Mouse (Mus musculus) MEL (cell line): ENCODE data around the gene Nt5c2. TPM values are rescaled to one million over a fixed set of nuclear protein-coding genes. Genes with fewer than 3 reads are reported as not detected.

Experiments used
- DNase-seq: peaks from one replicate; pipeline ENCODE4 v3.0.0; 2011; ENCODE audit warnings: low read depth, low spot score
- H3K27ac ChIP-seq: 2 replicates; pipeline ENCODE4 v1.5.1; 2012; ENCODE audit warnings: low read depth, mild to moderate bottlenecking, control low read depth, low read length, moderate library complexity; ENCODE audit not compliant: control insufficient read depth
- H3K27me3 ChIP-seq, 2 experiments: fragments of 150-350 bp in 1 of 2; sonication (generic) in 1 of 2; 2 replicates each; pipeline ENCODE4 v1.6.1; 2012; ENCODE audit warnings: low read length in 2 of 2, mild to moderate bottlenecking in 2 of 2, improper control_type of control experiment in 1 of 2, moderate library complexity in 1 of 2; ENCODE audit not compliant: insufficient read depth in 2 of 2, control insufficient read depth in 1 of 2
- H3K36me3 ChIP-seq, 2 experiments: 2 replicates each; pipeline ENCODE4 v1.6.1; 2012 to 2014; ENCODE audit warnings: low read length in 2 of 2, improper control_type of control experiment in 1 of 2, inconsistent platforms in 1 of 2, mild to moderate bottlenecking in 1 of 2; ENCODE audit not compliant: insufficient read depth in 2 of 2, control insufficient read depth in 1 of 2
- H3K4me1 ChIP-seq, 2 experiments: fragments of 150-350 bp in 1 of 2; sonication (generic) in 1 of 2; 2 replicates each; pipeline ENCODE4 v1.6.1; 2012; ENCODE audit warnings: low read length in 2 of 2, improper control_type of control experiment in 1 of 2, mild to moderate bottlenecking in 1 of 2; ENCODE audit not compliant: insufficient read depth in 2 of 2, control insufficient read depth in 1 of 2
- H3K4me3 ChIP-seq, 2 experiments: fragments of 150-350 bp in 1 of 2; sonication (generic) in 1 of 2; 2 replicates each; pipeline ENCODE4 v1.5.1; 2012; ENCODE audit warnings: low read depth in 2 of 2, low read length in 2 of 2, mild to moderate bottlenecking in 2 of 2, moderate library complexity in 2 of 2, control low read depth in 1 of 2, improper control_type of control experiment in 1 of 2; ENCODE audit not compliant: control insufficient read depth in 1 of 2, insufficient read depth in 1 of 2
- H3K79me2 ChIP-seq: 2 replicates; pipeline ENCODE4 v1.6.1; 2012; ENCODE audit warnings: mild to moderate bottlenecking, low read length, moderate library complexity; ENCODE audit not compliant: control insufficient read depth, poor library complexity, insufficient read depth
- H3K9ac ChIP-seq: 2 replicates; pipeline ENCODE4 v1.6.1; 2012; ENCODE audit warnings: low read depth, mild to moderate bottlenecking, control low read depth, low read length, moderate library complexity; ENCODE audit not compliant: control insufficient read depth, poor library complexity, severe bottlenecking
- H3K9me3 ChIP-seq: fragments of 150-350 bp; sonication (generic); replicated peaks from 2 replicates; pipeline ENCODE4 v1.6.1; 2012; ENCODE audit warnings: mild to moderate bottlenecking, low read length, improper control_type of control experiment, moderate library complexity; ENCODE audit not compliant: insufficient read depth
- BHLHE40 ChIP-seq: IDR thresholded peaks from 2 replicates; pipeline ENCODE4 v1.6.1; 2012; ENCODE audit warnings: low read depth, mild to moderate bottlenecking, inconsistent platforms, low read length, improper control_type of control experiment, borderline replicate concordance
- CHD1 ChIP-seq: IDR thresholded peaks from 2 replicates; pipeline ENCODE4 v1.6.1; 2012; ENCODE audit warnings: low read depth, mild to moderate bottlenecking, inconsistent platforms, low read length, improper control_type of control experiment
- ELF1 ChIP-seq: IDR thresholded peaks from 2 replicates; pipeline ENCODE4 v1.6.1; 2014; ENCODE audit warnings: low read depth, mild to moderate bottlenecking, inconsistent platforms, low read length, improper control_type of control experiment, moderate library complexity
- ETS1 ChIP-seq: IDR thresholded peaks from 2 replicates; pipeline ENCODE4 v1.6.1; 2012; ENCODE audit warnings: low read depth, mild to moderate bottlenecking, inconsistent platforms, low read length, improper control_type of control experiment, moderate library complexity
- HCFC1 ChIP-seq: IDR thresholded peaks from 2 replicates; pipeline ENCODE4 v1.6.1; 2012; ENCODE audit warnings: low read depth, mild to moderate bottlenecking, inconsistent platforms, low read length, improper control_type of control experiment, moderate library complexity
- MAFK ChIP-seq: IDR thresholded peaks from 2 replicates; pipeline ENCODE4 v1.6.1; 2011; ENCODE audit warnings: low read depth, mild to moderate bottlenecking, low read length, improper control_type of control experiment, borderline replicate concordance
- MEF2A ChIP-seq: IDR thresholded peaks from 2 replicates; pipeline ENCODE4 v1.6.1; 2014; ENCODE audit warnings: low read depth, mild to moderate bottlenecking, inconsistent platforms, low read length, improper control_type of control experiment; ENCODE audit not compliant: poor library complexity, insufficient replicate concordance, severe bottlenecking; ENCODE audit errors: extremely low read depth
- MXI1 ChIP-seq: IDR thresholded peaks from 2 replicates; pipeline ENCODE4 v1.6.1; 2011; ENCODE audit warnings: mild to moderate bottlenecking, low read depth, low read length, improper control_type of control experiment
- MYB ChIP-seq: IDR thresholded peaks from 2 replicates; pipeline ENCODE4 v1.6.1; 2011; ENCODE audit warnings: mild to moderate bottlenecking, low read depth, low read length, improper control_type of control experiment
- MYC ChIP-seq: IDR thresholded peaks from 2 replicates; pipeline ENCODE4 v1.6.1; 2011; ENCODE audit warnings: low read depth, mild to moderate bottlenecking, low read length, improper control_type of control experiment, moderate library complexity
- NELFE ChIP-seq: IDR thresholded peaks from 2 replicates; pipeline ENCODE4 v1.6.1; 2011; ENCODE audit warnings: low read depth, low read length, improper control_type of control experiment
- POLR2A ChIP-seq, 2 experiments: IDR thresholded peaks; 2 replicates each; pipeline ENCODE4 v1.6.1; 2011 to 2012; ENCODE audit warnings: low read length in 2 of 2, mild to moderate bottlenecking in 2 of 2, control low read depth in 1 of 2, improper control_type of control experiment in 1 of 2, low read depth in 1 of 2, moderate library complexity in 1 of 2; ENCODE audit not compliant: control insufficient read depth in 1 of 2, insufficient read depth in 1 of 2, poor library complexity in 1 of 2
- POLR2AphosphoS2 ChIP-seq: IDR thresholded peaks from 2 replicates; pipeline ENCODE4 v1.6.1; 2011; ENCODE audit warnings: low read length, improper control_type of control experiment
- POLR2AphosphoS5 ChIP-seq: IDR thresholded peaks from 2 replicates; pipeline ENCODE4 v1.6.1; 2012; ENCODE audit warnings: low read depth, borderline replicate concordance, mild to moderate bottlenecking, inconsistent platforms, low read length, moderate library complexity, mixed read lengths
- RAD21 ChIP-seq: IDR thresholded peaks from 2 replicates; pipeline ENCODE4 v1.6.1; 2011; ENCODE audit warnings: mild to moderate bottlenecking, low read depth, low read length, improper control_type of control experiment
- RCOR1 ChIP-seq: IDR thresholded peaks from 2 replicates; pipeline ENCODE4 v1.6.1; 2012; ENCODE audit warnings: low read depth, mild to moderate bottlenecking, inconsistent platforms, low read length, improper control_type of control experiment
- SIN3A ChIP-seq: IDR thresholded peaks from 2 replicates; pipeline ENCODE4 v1.6.1; 2012; ENCODE audit warnings: low read length, improper control_type of control experiment, inconsistent platforms
- SMC3 ChIP-seq: IDR thresholded peaks from 2 replicates; pipeline ENCODE4 v1.6.1; 2011; ENCODE audit warnings: low read depth, low read length, improper control_type of control experiment
- TBP ChIP-seq: IDR thresholded peaks from 2 replicates; pipeline ENCODE4 v1.8.0; 2011; ENCODE audit warnings: low read depth, low read length, improper control_type of control experiment
- TCF12 ChIP-seq: IDR thresholded peaks from 2 replicates; pipeline ENCODE4 v1.6.1; 2014; ENCODE audit warnings: low read depth, mild to moderate bottlenecking, inconsistent platforms, low read length, improper control_type of control experiment, moderate library complexity
- UBTF ChIP-seq: IDR thresholded peaks from 2 replicates; pipeline ENCODE4 v1.6.1; 2012; ENCODE audit warnings: low read depth, mild to moderate bottlenecking, inconsistent platforms, low read length, improper control_type of control experiment, moderate library complexity, borderline replicate concordance; ENCODE audit not compliant: insufficient read depth
- USF1 ChIP-seq: IDR thresholded peaks from 2 replicates; pipeline ENCODE4 v1.6.1; 2014; ENCODE audit warnings: low read depth, mild to moderate bottlenecking, inconsistent platforms, low read length, improper control_type of control experiment, moderate library complexity
- USF2 ChIP-seq, 2 experiments: IDR thresholded peaks; 2 replicates each; pipeline ENCODE4 v1.6.1; 2011 to 2012; ENCODE audit warnings: improper control_type of control experiment in 2 of 2, low read length in 2 of 2, borderline replicate concordance in 1 of 2, inconsistent platforms in 1 of 2, low read depth in 1 of 2, mild to moderate bottlenecking in 1 of 2; ENCODE audit not compliant: insufficient read depth in 1 of 2
- ZKSCAN1 ChIP-seq: IDR thresholded peaks from 2 replicates; pipeline ENCODE4 v1.6.1; 2012; ENCODE audit warnings: low read depth, mild to moderate bottlenecking, inconsistent platforms, low read length, improper control_type of control experiment, moderate library complexity
- ZMIZ1 ChIP-seq: IDR thresholded peaks from 2 replicates; pipeline ENCODE4 v1.6.1; 2012; ENCODE audit warnings: low read depth, mild to moderate bottlenecking, inconsistent platforms, low read length, improper control_type of control experiment, moderate library complexity
- polyA plus RNA-seq, 2 experiments: library from polyadenylated mRNA; stranded (reverse) in 1 of 2; unstranded in 1 of 2; fragments of >175 nt in 1 of 2; fragments of >200 nt in 1 of 2; gene quantifications; 2 replicates each; pipeline versions ENCODE4 v1.2.1 to v1.2.4; 2012; ENCODE audit warnings: low replicate concordance in 2 of 2, low read depth in 1 of 2; ENCODE audit not compliant: insufficient read length in 2 of 2, insufficient read depth in 1 of 2, missing spikeins in 1 of 2
- total RNA-seq: library from RNA; depleted of rRNA; stranded (reverse); fragments of 300-350 nt; gene quantifications from 2 replicates; pipeline ENCODE4 v1.2.3, GENCODE M21; 2012

Nt5c2 gene
- total and polyA plus RNA-seq, 3 experiments, result 64.6 to 455 (median 147) TPM

GRCm38 (mm10) chr19:46836085-46836484 lies 178.9 kb downstream of the Nt5c2 start:
- Histone ChIP-seq H3K79me2 (no peaks in the 10 kb centered on the region), H3K4me3 (no peak overlapping the region), H3K27me3 (no peaks in the 10 kb centered on the region), H3K9me3 (no peaks in the 10 kb centered on the region), H3K4me1 (peaks cover 0 to 8% of the 10 kb centered on the region in 2 experiments; a peak in 2 of 4 replicates), H3K9ac (no peak overlapping the region), H3K27ac (no peak overlapping the region), H3K36me3 (peaks cover 0 to 7% of the 10 kb centered on the region in 2 experiments; a peak in 2 of 4 replicates)
- TF ChIP-seq UBTF, result no peak
- TF ChIP-seq POLR2A (IDR thresholded peaks at IDR 0.05; ENCODE audit: control insufficient read depth in 1 of 2, insufficient read depth in 1 of 2, low read depth in 1 of 2, low read length in 2 of 2, poor library complexity in 1 of 2), result no peak
- no peak for TF ChIP-seq TCF12
- no peak for TF ChIP-seq CHD1
- no peak for TF ChIP-seq TBP
- TF ChIP-seq ELF1, result no peak
- no peak for TF ChIP-seq BHLHE40
- TF ChIP-seq USF2 (IDR thresholded peaks at IDR 0.05; ENCODE audit: borderline replicate concordance in 1 of 2, insufficient read depth in 1 of 2, low read depth in 1 of 2, low read length in 2 of 2), result no peak
- no peak for TF ChIP-seq MYB
- no peak for TF ChIP-seq RAD21
- TF ChIP-seq POLR2AphosphoS5, result no peak
- no peak for TF ChIP-seq SIN3A
- TF ChIP-seq NELFE, result no peak
- no peak for TF ChIP-seq ZMIZ1
- TF ChIP-seq MYC, result no peak
- no peak for DNase-seq

- DNase-seq, result no peak
- Histone ChIP-seq H3K27me3 (no peaks in the 10 kb centered on the region), H3K4me1 (peaks cover 0 to 8% of the 10 kb centered on the region in 2 experiments; a peak in 2 of 4 replicates), H3K79me2 (no peaks in the 10 kb centered on the region), H3K36me3 (peaks cover 0 to 7% of the 10 kb centered on the region in 2 experiments; a peak in 2 of 4 replicates), H3K27ac (no peak overlapping the region), H3K9me3 (no peaks in the 10 kb centered on the region), H3K9ac (no peak overlapping the region), H3K4me3 (no peak overlapping the region)
- no peak for TF ChIP-seq NELFE
- no peak for TF ChIP-seq USF1
- TF ChIP-seq ELF1, result no peak
- TF ChIP-seq ZKSCAN1, result no peak
- no peak for TF ChIP-seq RCOR1
- TF ChIP-seq BHLHE40, result no peak
- no peak for TF ChIP-seq MAFK
- TF ChIP-seq POLR2AphosphoS5, result no peak
- TF ChIP-seq POLR2AphosphoS2, result no peak
- no peak for TF ChIP-seq MXI1
- no peak for TF ChIP-seq HCFC1
- TF ChIP-seq SIN3A, result no peak
- TF ChIP-seq CHD1, result no peak
- TF ChIP-seq ETS1, result no peak
- TF ChIP-seq SMC3, result no peak
- TF ChIP-seq MEF2A, result no peak
Measured at GRCm38 (mm10) chr19:46835339-46835738, 179.6 kb downstream of the Nt5c2 start.
